Mouse (Mus musculus): ENCODE measurements around the gene Gipc3. TPM values are rescaled to one million over a fixed set of nuclear protein-coding genes. Genes with fewer than 3 reads are reported as not detected.

Gipc3 gene
- total and polyA plus RNA-seq, 3 experiments = 4.8 to 6.4 (median 5.5) TPM

- no peak for DNase-seq
- Histone ChIP-seq H3K4me3 (no peak overlapping the region), H3K79me2 (replicated peaks; ENCODE audit: control insufficient read depth, insufficient read depth, low read length) (no peaks in the 10 kb centered on the region), H3K9ac (ENCODE audit: low read depth, low read length) (no peak overlapping the region), H3K4me1 (ENCODE audit: control insufficient read depth, insufficient read depth, low read length) (peaks cover 7% of the 10 kb centered on the region), H3K36me3 (ENCODE audit: control insufficient read depth, insufficient read depth, low read length) (no peaks in the 10 kb centered on the region), H3K27me3 (ENCODE audit: control insufficient read depth, insufficient read depth, low read length) (no peaks in the 10 kb centered on the region), H3K27ac (no peak overlapping the region)
- TF ChIP-seq POLR2A (IDR thresholded peaks at IDR 0.05; ENCODE audit: insufficient read depth, low read depth, low read length) (0 out of 2 replicates have a peak, but pooled peaks have one; percentile 15), CTCF (IDR thresholded peaks at IDR 0.05) (no peak), EP300 (IDR thresholded peaks at IDR 0.05; ENCODE audit: insufficient read depth, low read depth, low read length) (peak; percentile 7; the same call in 1 of the 2 replicates)
- 74% methylated on average over 6 of the region's 6 CpGs for WGBS
- intact Hi-C loops (cut with DNase I) = no loop called here
Observed at GRCm38 (mm10) chr10:81366477-81367206, 23.6 kb upstream of the Gipc3 start.

GRCm38 (mm10) chr10:81365672-81366476, 22.8 kb upstream of the Gipc3 start, which contains the start of gene 4930404N11Rik:
4930404N11Rik (minus strand) TSS chr10:81365816.
- 48% methylated on average over 12 of the region's 12 CpGs for WGBS
- no peaks in the 10 kb centered on the region for H3K79me2 ChIP-seq (replicated peaks; ENCODE audit: control insufficient read depth, insufficient read depth, low read length)
- no peaks in the 10 kb centered on the region for H3K36me3 ChIP-seq (ENCODE audit: control insufficient read depth, insufficient read depth, low read length)
- DNase-seq = peak in 1 of 2 experiments; percentile 30
- intact Hi-C loops (cut with DNase I) = no loop called here
- peak within 1 kb of the TSS; percentile 25 for H3K9ac ChIP-seq (ENCODE audit: low read depth, low read length)
- peaks cover 7% of the 10 kb centered on the region for H3K4me1 ChIP-seq (ENCODE audit: control insufficient read depth, insufficient read depth, low read length)
- peak within 1 kb of the TSS; percentile 27; the same call in 1 of the 2 replicates for H3K4me3 ChIP-seq
- no peak for TF ChIP-seq POLR2A (IDR thresholded peaks at IDR 0.05; ENCODE audit: insufficient read depth, low read depth, low read length)
- TF ChIP-seq EP300 (IDR thresholded peaks at IDR 0.05; ENCODE audit: insufficient read depth, low read depth, low read length) = no peak
- TF ChIP-seq CTCF (IDR thresholded peaks at IDR 0.05) = no peak
- H3K27me3 ChIP-seq (ENCODE audit: control insufficient read depth, insufficient read depth, low read length) = no peaks in the 10 kb centered on the region
- no peak within 1 kb of the TSS for H3K27ac ChIP-seq

- no peak for TF ChIP-seq EP300 (IDR thresholded peaks at IDR 0.05; ENCODE audit: insufficient read depth, low read depth, low read length)
- TF ChIP-seq POLR2A (IDR thresholded peaks at IDR 0.05; ENCODE audit: insufficient read depth, low read depth, low read length) = no peak
- TF ChIP-seq CTCF (IDR thresholded peaks at IDR 0.05) = no peak
- WGBS = 50% methylated on average over 4 of the region's 4 CpGs
- H3K9ac ChIP-seq (ENCODE audit: low read depth, low read length) = no peak overlapping the region
- H3K4me1 ChIP-seq (ENCODE audit: control insufficient read depth, insufficient read depth, low read length) = peaks cover 7% of the 10 kb centered on the region
- no peak overlapping the region for H3K27ac ChIP-seq
- intact Hi-C loops (cut with DNase I) = no loop called here
- H3K4me3 ChIP-seq = no peak overlapping the region
- no peaks in the 10 kb centered on the region for H3K79me2 ChIP-seq (replicated peaks; ENCODE audit: control insufficient read depth, insufficient read depth, low read length)
- H3K27me3 ChIP-seq (ENCODE audit: control insufficient read depth, insufficient read depth, low read length) = no peaks in the 10 kb centered on the region
- no peak for DNase-seq
- no peaks in the 10 kb centered on the region for H3K36me3 ChIP-seq (ENCODE audit: control insufficient read depth, insufficient read depth, low read length)
Observed at GRCm38 (mm10) chr10:81365073-81365472, 22.0 kb upstream of the Gipc3 start.

- WGBS = 15% methylated on average over 28 of the region's 28 CpGs
- peak overlapping the region; percentile 25 for H3K9ac ChIP-seq (ENCODE audit: low read depth, low read length)
- H3K4me3 ChIP-seq = peak overlapping the region; percentile 27; the same call in 1 of the 2 replicates
- DNase-seq = peak; percentile 60
- H3K36me3 ChIP-seq (ENCODE audit: control insufficient read depth, insufficient read depth, low read length) = no peaks in the 10 kb centered on the region
- peaks cover 7% of the 10 kb centered on the region for H3K4me1 ChIP-seq (ENCODE audit: control insufficient read depth, insufficient read depth, low read length)
- H3K79me2 ChIP-seq (replicated peaks; ENCODE audit: control insufficient read depth, insufficient read depth, low read length) = no peaks in the 10 kb centered on the region
- intact Hi-C loops (cut with DNase I) = no loop called here
- no peak overlapping the region for H3K27ac ChIP-seq
- H3K27me3 ChIP-seq (ENCODE audit: control insufficient read depth, insufficient read depth, low read length) = no peaks in the 10 kb centered on the region
- TF ChIP-seq EP300 (IDR thresholded peaks at IDR 0.05; ENCODE audit: insufficient read depth, low read depth, low read length) = no peak
- TF ChIP-seq POLR2A (IDR thresholded peaks at IDR 0.05; ENCODE audit: insufficient read depth, low read depth, low read length) = no peak
- TF ChIP-seq CTCF (IDR thresholded peaks at IDR 0.05) = no peak
Observed at GRCm38 (mm10) chr10:81364666-81365065, 21.6 kb upstream of the Gipc3 start.

GRCm38 (mm10) chr10:81363436-81364346, 20.6 kb upstream of the Gipc3 start:
- Histone ChIP-seq H3K79me2 (replicated peaks; ENCODE audit: control insufficient read depth, insufficient read depth, low read length) (no peaks in the 10 kb centered on the region), H3K27me3 (ENCODE audit: control insufficient read depth, insufficient read depth, low read length) (no peaks in the 10 kb centered on the region), H3K27ac (peak overlapping the region; percentile 48; the same call in 1 of the 2 replicates), H3K4me3 (peak overlapping the region; percentile 27; the same call in 1 of the 2 replicates), H3K9ac (ENCODE audit: low read depth, low read length) (peak overlapping the region; percentile 44), H3K36me3 (ENCODE audit: control insufficient read depth, insufficient read depth, low read length) (no peaks in the 10 kb centered on the region), H3K4me1 (ENCODE audit: control insufficient read depth, insufficient read depth, low read length) (peaks cover 8% of the 10 kb centered on the region)
- intact Hi-C loops (cut with DNase I) = no loop called here
- TF ChIP-seq POLR2A (IDR thresholded peaks at IDR 0.05; ENCODE audit: insufficient read depth, low read depth, low read length) (no peak), EP300 (IDR thresholded peaks at IDR 0.05; ENCODE audit: insufficient read depth, low read depth, low read length) (0 out of 2 replicates have a peak, but pooled peaks have one; percentile 15)
- 29% methylated on average over 54 of the region's 54 CpGs for WGBS
- DNase-seq = peak; percentile 52 to 62
